Mouse (Mus musculus) urinary bladder, adult 2 months (tissue): Measurements from ENCODE around the gene Prrc2a. TPM values are rescaled to one million over a fixed set of nuclear protein-coding genes. Genes with fewer than 3 reads are reported as not detected.

Experiments
- DNase-seq: peaks from one replicate; pipeline ENCODE4 v3.0.0; 2022; ENCODE audit warnings: low spot score
- polyA plus RNA-seq: library from polyadenylated mRNA; depleted of rRNA; stranded (reverse); fragments of >200 nt; gene quantifications from 2 replicates; pipeline ENCODE4 v1.2.3, GENCODE M21; 2012; rRNA removed

Prrc2a gene
- 170 and 213 TPM in 2 replicates for polyA plus RNA-seq

DNA sequence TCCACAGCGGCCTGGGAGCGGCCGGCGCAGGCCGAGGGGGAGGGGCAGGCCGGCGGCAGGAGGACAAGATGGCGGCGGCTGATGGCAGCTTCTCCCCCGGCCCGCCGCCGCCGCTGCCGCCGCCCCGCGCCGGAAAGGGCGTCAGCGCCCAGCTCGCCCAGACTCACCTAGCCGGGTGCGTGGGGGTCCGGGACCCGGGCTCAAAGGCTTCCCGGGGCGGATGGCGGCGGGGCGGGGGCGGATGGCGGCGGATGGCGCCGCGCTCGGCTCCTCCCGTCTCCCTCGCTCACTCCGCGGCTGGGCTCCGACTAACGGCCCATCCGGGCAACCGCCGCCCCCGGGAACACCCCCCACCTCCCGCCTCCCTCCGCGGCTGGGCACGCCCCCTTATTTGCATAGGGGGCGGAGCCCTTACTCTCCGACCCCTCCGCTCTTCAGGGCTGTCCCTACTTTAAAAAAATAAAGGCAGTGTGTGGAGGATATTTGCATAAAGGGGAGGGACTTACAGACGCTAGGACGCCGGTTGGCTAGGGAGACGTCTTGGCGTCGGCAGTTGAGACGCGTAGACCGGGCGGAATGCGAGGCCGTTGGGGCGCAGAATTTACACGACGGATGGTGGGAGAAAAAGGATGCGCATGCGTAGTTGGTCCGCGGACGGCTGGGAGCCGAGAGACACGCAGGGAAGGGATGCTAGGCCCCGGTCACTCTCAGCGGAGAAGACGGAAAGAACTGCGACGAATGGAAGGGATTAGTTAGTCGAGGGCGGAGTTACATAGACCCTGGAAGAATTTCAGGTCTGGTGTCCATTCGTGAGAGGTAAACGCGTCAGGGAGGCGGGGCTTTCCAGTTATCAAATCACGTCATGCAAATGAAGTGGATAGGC is at the start of gene Prrc2a:
Gene Prrc2a, minus strand, starts transcription at position 330 of the 883 bp plus-strand sequence.
- peak; percentile 93 for DNase-seq

DNA sequence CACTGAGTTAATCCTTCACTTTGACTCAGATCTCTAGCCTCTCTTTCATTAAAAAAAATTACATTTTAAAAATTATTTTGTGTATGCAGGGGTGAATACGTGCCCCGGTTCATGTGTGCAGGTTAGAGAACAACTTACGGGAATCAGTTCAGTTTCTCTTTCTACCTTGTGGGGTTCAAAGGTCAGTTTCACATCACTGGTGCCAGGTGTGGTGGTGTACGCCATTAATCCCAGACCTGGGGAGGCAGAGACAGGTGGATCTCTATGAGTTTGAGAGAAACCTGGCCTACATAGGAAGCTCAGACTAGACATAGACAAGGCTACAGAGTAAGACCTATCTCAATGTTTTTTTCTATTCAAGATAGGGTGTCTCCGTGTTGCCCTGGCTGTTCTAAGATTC is 48.4 kb upstream of the Prrc2a start:
- DNase-seq: no peak

DNA sequence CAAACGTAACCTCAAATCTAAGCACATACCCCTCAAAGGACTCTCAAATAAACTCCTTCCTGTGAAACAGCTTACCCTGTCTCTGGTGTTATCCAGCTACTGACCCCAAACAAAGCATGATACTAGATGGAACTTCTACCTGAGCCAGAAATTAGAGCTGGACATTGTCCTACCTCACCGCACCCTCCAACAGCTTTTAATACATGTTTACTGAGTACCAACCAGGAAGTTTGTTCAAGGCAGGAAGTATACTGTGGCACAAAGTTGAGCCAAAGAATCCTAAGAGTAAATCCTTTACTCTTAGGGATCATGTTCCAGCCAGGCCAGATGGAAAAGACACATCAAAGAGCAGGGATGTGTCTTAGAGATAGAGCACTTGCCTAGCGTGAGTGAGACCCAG is 45.9 kb upstream of the Prrc2a start:
- no peak for DNase-seq

DNA sequence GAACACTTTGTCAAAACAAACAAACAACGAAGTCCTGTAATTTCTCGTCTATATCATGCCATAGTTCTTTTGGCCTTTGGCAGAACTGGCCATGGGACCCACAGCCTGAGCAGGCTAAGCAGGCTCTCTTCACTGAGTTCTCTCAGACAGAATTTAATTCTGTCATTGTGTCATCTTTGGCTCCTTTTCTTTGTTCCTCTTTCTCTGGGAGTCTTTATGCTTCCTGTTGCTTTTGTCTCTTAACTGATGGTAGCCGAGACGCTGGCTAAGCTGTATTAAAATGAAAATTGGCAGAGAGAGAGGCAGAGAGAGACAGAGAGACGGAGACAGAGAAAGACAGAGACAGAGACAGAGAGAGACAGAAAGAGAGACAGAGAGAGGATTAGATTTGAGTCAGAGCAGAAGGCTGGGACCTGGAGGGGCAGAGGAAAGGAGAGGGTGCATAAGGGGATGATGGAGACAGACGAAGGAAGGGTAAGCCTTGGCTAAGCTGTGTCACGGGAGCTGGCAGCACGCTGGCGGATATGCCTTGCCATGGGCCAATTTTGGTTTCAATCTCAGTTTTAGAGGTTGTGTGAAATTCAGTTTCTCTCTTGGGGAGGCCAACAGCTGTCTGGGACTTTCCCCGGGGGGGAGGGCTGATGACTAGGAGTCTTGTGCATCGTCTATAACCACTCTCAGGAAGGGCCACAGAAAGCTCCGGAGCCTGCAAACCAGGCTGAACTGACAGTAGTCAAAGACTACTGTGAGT is 45.3 kb upstream of the Prrc2a start:
- DNase-seq: no peak

DNA sequence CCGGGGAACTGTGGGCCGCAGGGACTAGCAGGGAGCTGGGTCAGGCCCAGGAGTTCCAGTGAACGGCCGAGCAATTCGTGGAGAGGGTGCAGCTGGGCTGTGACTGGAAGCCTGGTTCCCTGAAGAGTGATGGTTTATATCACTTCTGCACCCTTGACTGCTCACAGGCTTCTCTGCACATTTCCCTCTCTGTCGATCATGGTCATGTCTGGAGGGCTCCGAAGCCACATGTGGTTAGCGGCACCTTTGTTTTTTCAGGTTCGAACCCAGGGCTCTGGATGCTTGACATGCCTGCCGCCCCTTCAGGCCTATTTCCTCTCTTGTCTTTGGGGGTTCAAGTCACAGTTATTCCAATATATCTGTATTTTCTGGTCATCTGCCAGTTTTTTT is 40.7 kb upstream of the Prrc2a start:
- no peak for DNase-seq

DNA sequence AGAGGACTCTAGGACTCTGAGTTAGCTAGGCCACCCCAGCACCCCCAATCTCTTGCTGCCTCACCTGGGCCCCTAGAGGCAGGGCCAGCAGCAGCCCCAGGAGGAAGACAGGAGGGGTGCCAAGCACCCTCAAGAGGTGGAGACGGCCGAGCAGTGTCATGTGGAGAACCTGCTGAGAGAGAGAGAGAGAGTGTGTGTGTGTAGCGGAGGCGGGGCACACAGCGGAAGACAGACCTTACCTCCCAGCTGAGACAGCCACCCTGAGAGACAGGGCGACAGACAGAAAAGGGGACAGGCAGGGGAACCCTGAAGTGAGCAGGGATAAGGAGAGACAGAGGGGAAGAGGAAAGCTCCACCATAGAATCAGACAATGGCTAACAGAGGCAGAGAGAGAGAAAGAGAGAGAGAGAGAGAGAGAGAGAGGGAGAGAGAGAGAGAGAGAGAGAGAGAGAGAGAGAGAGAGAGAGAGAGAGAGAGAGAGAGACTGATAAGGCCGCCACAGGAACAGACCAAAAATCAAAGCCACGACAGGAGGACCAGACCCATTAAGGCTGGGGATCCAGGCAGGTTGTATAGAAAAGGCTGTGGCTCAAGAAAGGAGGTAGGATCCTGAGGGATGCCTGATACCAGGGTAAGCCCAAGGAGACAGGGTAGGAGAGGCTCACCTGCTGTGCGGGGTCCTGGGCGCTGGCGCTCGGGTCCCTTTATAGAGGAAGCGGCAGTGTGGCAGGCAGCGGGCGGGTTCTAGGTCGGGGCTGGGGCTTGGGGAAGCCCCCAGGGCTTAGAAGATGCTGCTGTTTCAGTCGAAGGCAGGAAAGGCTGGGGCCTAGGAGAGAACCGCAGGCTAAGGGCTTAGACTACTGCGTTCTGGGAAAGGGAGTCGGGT is 40.0 kb upstream of the Prrc2a start, which contains the start of gene Lta:
Gene Lta, minus strand, starts transcription at position 858 of the 886 bp plus-strand sequence.
- no peak for DNase-seq

DNA sequence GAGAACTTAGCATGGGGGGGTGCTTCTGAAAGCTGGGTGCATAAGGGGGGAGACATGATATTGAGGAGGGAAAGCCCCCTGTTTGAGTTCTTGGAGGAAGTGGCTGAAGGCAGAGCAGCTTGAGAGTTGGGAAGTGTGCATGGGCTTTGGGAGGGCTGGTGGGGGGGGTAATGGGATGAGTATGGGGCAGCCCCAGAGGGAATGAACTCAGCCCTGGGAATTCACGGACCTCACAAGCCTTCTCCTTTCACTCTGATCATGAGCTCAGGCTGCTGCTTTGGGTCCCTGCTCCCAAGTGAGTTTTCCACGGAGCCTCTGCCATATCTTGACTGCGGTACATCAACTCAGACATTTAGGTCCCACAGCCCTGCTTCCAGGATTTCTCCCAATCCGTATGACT is 37.7 kb upstream of the Prrc2a start:
- DNase-seq: no peak

DNA sequence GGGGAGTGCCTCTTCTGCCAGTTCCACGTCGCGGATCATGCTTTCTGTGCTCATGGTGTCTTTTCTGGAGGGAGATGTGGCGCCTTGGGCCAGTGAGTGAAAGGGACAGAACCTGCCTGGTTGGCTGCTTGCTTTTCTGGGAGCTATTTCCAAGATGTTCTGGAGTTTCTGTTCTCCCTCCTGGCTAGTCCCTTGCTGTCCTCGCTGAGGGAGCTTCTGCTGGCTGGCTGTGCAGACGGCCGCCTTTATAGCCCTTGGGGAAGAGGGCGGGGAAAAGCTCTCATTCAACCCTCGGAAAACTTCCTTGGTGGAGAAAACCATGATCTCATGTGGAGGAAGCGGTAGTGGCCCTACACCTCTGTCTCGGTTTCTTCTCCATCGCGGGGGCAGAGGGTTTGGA is 37.1 kb upstream of the Prrc2a start, which contains the start of gene Tnf:
Gene Tnf, minus strand, starts transcription at position 221 of the 400 bp plus-strand sequence.
- DNase-seq: no peak

DNA sequence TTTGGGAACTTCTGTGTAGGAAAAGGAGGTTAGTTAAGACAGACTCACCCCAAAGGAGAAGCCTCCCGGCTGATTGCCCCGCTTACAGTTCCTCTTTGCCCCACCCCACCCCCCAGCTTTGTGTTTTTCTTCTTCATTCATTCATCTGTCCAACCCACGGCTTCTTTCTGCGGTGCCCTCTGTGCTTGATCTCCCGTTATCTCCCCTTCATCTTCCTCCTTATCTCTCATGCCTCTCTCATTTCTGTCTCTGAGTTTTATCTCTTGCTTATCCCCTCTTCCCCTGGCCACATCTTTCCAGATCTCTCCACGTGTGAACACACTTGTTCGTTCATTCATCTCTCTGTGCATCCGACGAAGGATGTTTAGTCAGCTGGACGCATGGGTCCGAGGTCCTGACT is 36.4 kb upstream of the Prrc2a start:
- no peak for DNase-seq

DNA sequence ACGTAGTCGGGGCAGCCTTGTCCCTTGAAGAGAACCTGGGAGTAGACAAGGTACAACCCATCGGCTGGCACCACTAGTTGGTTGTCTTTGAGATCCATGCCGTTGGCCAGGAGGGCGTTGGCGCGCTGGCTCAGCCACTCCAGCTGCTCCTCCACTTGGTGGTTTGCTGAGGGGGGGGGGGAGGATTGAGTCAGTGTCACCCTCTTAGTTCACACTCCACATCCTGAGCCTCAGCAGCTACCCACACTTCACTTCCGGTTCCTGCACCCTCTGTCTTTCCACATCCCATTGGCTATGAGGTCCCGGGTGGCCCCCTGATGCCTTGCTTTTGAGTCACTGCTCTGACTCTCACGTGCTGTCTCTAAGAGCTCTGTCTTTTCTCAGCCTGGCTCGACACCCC is 35.7 kb upstream of the Prrc2a start:
- no peak for DNase-seq

DNA sequence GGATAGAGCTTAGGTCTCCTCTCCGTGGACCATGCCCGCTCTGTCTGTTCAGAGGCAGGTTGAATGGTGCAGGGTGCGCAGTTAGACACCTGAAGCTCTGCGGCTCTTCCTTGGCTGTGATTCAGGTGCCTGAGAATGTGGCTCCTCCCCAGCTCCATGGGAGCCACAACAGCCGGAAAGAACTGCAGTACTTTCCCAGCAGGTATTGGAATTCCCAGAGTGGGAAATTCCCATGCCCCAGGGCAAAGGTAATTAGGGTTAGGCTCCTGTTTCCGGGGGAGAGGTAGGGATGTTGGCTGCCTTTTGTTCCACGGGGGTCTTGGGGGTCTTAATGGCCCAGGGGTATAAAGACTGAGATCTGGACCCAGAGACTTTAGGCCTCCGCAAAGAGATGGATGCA is 34.2 kb upstream of the Prrc2a start:
- DNase-seq: no peak

DNA sequence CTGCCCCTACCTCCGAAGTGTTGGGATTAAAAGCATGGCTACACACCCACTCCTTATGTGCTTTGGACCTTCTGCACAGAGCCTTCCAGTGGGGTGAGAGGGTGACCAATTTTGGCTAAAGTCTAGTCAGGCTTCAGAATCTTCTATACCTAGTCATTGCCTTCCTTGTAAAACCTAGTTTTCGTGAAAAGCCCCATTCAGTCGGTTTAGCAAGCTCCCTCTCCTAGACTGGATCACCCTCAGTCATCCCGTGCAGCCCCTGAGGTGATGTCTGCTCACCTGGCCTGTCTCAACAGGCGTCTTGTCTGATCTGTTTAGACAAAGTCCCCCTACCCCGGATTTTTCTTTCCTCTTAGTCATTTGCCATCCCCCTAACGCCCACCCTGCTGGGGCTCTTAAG is 33.3 kb upstream of the Prrc2a start:
- no peak for DNase-seq

DNA sequence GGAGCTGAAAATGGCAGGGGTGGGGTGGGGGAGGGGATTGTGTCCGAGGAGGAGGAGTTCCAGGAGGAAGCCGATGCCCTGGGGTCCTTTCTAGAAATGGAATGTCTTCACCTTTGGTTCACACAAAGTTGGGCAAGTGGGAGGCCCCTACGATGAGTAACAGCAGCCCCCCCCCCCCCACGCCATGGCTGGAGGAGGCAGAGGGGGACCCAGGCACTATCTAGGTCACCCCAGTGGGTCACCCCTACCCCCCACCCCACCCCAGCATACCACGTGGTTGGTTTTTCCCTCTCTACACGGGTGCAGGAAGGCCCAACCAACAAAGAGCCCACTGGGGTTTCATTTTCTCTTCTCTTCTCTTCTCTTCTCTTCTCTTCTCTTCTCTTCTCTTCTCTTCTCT is 32.4 kb upstream of the Prrc2a start:
- DNase-seq: no peak

DNA sequence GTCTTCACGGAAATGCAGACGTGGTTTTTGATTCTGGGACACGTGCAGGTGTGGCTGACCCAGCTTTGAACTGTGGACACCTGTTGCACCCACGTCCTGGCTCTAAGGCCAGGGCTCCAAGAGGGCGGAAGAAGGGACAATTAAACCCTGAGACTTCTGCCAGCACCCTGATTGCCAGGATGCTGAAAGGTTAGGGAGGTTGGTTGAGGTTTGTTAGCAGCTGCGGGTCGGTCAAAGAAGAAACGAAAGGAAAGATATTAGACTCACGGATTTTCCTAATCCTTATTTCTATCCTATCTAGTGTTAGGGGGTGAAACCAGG is 31.6 kb upstream of the Prrc2a start:
- no peak for DNase-seq

DNA sequence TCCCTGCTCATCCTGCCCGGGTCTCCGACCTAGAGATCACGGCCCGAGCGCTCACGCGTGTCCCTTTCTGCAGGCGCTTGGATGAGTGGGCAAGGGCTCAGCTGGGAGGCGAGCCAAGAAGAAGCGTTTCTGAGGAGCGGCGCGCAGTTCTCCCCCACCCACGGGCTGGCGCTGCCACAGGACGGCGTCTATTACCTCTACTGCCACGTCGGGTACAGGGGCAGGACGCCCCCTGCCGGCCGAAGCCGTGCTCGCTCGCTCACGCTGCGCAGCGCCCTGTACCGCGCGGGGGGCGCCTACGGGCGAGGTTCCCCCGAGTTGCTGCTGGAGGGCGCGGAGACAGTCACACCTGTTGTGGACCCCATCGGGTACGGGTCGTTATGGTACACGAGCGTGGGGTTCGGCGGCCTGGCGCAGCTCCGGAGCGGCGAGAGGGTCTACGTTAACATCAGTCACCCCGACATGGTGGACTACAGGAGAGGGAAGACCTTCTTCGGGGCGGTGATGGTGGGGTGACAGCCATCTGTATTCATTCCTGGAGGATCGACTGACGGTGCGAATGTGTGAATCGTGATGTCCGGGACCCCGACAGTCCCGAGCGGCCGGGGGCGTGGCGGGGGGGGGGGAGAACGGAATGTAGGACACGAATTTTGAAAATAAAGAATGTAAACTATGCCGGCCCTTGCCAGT is 31.1 kb upstream of the Prrc2a start:
- DNase-seq: peak; percentile 72

DNA sequence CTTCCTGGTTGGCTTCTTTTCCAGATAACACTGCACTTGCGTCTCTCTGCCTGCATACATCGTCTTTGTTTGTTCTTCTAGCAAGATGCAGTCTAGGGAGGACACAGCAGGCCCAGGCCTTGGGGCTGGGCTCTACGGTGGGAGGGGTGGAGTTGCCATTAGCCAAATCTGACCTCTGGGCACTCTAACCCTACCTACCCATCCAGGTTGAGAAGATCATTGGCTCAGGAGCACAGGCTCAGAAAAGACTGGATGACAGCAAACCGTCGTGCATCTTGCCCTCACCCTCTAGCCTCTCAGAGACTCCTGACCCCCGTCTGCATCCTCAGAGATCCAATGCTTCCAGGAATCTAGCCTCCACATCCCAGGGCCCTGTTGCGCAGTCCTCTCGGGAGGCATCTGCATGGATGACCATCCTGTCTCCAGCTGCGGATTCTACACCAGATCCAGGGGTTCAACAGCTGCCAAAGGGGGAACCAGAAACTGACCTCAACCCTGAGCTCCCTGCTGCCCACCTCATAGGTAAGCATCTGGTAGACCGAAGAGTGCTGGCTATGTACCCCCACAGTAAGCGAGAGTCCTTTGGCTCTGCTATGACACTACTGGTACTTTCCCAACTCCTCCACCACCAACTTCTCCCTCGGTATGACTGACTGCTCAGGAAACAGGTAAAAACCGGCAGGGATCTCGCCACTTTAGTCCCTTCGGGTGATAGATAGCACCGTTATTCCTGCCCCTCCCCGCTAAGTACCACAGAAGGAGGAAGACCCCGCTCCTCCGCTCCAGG is 30.3 kb upstream of the Prrc2a start:
- no peak for DNase-seq

DNA sequence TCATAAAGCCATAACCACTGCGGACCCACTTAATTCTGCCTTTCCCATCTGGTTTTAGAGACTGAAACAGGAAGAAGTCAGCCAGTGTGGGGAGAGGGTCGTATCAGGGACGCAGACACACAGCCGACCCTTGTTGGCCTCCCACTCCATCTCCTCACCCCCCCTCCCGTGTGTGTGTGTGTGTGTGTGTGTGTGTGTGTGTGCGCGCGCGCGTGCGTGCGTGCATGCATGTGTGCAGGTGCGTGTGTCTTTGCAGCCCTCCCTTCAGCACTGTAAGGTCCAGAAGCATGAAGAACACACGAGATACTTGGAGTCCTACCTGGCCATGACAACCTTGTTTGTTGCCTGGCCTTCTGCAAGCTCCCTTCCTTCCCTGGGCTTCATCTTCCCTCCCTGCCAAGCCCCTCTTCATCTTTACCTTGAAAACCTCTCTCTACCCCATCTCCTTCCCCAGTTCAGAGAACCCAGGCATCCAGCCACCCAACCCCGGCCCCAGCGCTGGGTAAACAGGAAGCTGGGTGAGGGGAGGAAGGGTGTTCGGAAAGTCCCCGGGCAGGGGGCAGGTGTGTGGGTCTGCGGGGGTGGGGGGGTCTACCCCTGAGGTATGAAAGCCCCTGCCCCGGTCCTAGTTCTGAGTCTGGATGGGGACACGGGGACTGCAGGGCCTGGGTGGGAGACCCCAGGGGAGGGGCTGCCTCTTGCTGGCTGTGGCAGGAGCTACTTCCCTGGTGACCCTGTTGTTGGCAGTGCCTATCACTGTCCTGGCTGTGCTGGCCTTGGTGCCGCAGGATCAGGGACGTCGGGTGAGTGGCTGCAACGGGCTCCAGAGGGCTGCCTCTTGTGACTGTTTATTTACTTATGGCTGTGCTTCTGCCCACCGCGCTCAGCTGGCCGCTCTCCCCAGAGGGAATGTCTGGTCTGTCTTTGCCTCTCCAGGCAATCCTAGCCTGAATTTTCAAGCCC is 29.5 kb upstream of the Prrc2a start, which contains the start of gene Ltb:
Gene Ltb, plus strand, starts transcription at position 559 of the 963 bp plus-strand sequence.
- no peak for DNase-seq

DNA sequence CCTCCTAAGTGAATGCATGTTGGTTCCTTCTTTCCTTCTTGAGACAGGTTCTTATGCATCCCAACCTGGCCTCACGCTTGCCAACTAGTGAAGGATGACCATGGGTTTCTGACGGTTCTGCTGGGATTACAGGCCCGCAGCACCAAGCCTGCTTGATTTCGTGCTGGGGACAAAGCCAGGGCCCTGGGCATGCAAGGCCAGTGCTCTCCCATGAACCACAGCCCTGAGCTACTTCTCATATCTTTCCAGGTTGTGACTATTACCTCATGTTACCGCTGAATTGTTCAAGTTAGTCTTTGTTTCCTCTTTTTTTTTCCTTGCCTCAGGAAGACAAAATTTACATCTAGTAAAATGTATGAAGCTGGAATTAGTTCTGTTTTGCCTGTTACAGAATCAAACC is 28.2 kb upstream of the Prrc2a start:
- DNase-seq: no peak

DNA sequence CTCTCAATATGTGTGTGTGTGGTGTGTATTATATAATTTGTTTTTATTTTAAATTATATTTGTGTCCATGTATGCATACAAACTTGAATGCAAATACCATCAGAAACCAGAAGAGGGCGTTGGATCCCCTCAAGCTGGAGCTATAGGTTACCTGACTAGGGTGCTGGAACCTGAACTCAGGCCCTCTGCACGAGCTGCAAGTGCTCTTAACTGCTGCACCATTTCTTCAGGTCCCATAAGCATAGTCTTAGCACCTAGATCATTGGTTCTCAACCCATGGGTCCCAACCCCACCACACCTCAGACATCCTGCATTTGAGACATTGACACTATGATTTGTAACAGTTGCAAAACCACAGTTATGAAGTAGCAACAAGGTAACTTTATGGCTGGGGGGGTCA is 27.0 kb upstream of the Prrc2a start:
- DNase-seq: no peak
